Mouse (Mus musculus) gastrocnemius, postnatal 25 days (tissue): ENCODE measurements around the gene Rnf157. TPM values are rescaled to one million over a fixed set of nuclear protein-coding genes. Genes with fewer than 3 reads are reported as not detected.
"Not testable (repeated sequence)": the region's sequence is repeated elsewhere in the genome, so short reads cannot be mapped to it uniquely, and the experiment has no call there.

ENCODE experiments used
- DNase-seq: peaks from one replicate; pipeline ENCODE4 v3.0.0; 2022
- total RNA-seq, 2 experiments: library from RNA; stranded (reverse); gene quantifications; 1 replicate in 1 of 2; 2 replicates in 1 of 2; pipeline ENCODE4 v1.2.3; 2021

Gene Rnf157
- total RNA-seq, 2 experiments from 2014 or later = 21.8 to 31.4 TPM

DNA sequence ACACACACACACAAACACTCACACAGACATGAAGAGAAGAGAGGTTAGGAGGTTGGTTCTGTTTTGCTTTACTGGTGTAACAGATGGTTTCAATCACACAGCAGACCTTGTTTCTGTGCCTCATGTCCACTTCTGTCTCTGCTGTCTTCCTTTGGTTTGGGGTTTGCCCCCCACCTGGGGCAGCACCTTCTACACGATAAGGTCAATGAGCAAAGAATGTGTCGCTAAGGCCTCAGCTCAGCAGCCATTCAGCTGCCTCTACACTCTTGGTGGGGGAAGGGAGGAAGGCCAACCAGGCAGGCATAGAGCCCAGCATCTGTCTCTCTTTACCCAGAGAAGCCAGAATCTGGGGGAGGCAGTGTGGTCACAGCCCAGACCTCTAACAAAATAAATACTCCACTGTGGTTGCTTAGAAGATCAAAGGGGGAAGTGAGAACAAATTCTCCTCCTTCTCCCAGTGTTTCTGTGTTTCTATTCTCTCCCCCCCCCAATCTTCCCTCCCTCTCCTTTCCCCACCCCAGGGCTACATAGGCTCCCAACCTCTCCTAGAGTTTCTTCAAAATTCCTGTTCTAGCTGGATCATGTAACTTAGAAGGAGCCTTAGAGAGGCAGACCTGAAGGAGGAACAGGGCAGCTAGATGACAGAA, 5.5 kb upstream of the Rnf157 start:
- no peak for DNase-seq

- no peak for DNase-seq
Observed at GRCm38 (mm10) chr11:116417054-116417453, 4.2 kb upstream of the Rnf157 start.

- DNase-seq = peak; percentile 66
Observed at GRCm38 (mm10) chr11:116416196-116416943, 3.5 kb upstream of the Rnf157 start.

- no peak for DNase-seq
Observed at GRCm38 (mm10) chr11:116413631-116414022, 795 bp upstream of the Rnf157 start.

DNA sequence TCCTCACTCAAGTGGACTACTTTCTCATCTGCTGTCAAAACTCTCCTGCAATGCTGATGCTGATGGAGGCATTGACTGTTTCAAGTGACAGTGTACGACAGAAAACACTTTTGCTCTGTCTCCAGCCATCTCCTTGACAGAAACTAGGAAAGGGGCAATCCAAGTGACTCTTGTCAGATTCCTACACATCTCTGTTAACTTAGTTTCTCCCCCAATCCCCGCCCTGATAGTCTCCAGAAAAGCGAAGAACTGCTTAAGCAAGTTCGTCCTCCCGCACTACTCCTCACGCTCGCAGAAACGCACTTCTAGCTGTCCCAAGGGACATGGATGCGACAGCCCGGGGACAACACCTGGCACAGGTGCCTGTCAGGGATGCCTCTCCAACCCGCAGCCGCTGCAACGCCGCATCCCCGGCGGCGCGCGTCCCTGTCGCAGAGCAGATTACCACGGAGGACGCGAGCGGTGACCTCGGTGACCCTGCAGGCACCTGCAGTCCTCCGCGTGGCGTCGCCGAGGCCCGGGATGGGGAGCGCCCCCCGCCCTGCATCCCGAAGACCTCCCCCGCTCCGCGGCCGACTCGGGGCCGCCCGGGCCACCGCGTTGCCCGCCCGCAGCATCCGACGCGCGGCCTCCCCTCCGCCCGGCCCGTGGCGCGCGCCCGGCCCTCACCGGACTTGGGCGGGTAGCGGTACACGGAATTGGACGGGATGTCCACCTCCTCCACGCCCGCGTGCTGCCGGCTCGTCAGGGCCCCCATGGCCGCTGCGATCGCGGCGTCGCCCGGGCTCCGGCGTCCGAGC, 604 bp downstream of the Rnf157 start:
- no peak for DNase-seq

DNA sequence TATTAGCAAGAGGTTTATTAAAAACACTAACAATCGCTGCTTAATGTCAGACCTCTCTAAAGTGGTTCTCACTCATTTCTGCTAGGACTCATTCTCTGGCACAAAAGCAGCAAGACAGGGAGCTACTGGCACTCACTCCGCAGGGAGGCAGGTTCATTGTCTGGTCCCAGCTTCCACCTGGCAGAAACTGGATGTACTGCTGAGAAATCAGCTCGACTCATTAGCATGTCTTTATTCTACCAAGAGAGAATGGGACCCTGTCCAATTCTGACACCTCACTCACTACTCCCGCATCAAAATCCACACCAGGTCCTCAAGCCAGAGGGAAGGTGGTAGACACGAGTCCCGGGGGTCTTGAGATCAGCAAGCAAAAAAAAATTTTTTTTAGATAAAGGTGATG, 1.2 kb downstream of the Rnf157 start:
- no peak for DNase-seq

GRCm38 (mm10) chr11:116410415-116410814, 2.4 kb downstream of the Rnf157 start:
- not testable (repeated sequence) for DNase-seq

DNA sequence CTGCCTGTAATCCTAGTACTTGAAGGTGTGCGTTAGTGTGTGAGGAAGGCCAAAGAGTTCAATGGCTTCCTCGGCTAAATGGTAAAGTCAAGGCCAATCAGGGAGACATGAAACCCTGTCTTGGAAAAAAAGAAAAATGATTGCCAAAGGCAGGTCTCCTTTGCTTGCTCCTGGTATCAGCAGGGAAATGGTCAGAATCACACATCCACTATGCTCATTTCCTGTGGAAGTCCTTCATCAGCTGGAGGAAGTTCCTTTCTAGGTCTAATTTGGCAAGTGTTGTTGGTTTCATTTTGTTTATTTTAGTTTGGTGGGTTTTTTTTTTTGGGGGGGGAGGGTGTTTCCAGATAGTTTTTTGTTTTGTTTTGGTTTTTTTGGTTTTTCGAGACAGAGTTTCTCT, 3.8 kb downstream of the Rnf157 start:
- no peak for DNase-seq

DNA sequence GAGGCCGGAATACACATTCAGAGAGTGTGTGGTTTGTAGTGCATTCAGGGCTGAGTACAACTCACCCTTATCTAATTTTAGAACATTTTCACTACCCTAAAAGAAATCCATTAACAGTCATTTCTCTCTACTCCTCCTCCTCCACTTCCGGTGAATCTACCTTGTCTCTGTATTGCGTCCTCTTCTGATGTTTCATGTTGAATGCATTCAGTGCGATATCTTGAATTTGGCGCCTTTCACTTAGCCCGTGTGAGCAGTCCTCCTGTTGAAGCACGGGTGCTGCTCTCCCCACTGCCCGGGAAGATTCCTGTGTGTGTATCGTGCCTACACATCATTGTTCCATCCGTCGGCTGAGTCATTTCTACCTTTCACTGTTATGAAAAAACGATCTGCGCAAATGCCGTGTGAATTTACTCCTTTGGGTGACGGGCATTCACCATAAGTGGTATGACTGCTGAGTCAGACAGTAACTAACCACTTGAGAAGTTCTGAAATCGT, 6.6 kb downstream of the Rnf157 start:
- DNase-seq = no peak

GRCm38 (mm10) chr11:116405601-116406000, 7.2 kb downstream of the Rnf157 start:
- no peak for DNase-seq

GRCm38 (mm10) chr11:116400560-116400959, 12.3 kb downstream of the Rnf157 start:
- DNase-seq = no peak

- no peak for DNase-seq
Observed at GRCm38 (mm10) chr11:116398348-116398677, 14.5 kb downstream of the Rnf157 start.

DNA sequence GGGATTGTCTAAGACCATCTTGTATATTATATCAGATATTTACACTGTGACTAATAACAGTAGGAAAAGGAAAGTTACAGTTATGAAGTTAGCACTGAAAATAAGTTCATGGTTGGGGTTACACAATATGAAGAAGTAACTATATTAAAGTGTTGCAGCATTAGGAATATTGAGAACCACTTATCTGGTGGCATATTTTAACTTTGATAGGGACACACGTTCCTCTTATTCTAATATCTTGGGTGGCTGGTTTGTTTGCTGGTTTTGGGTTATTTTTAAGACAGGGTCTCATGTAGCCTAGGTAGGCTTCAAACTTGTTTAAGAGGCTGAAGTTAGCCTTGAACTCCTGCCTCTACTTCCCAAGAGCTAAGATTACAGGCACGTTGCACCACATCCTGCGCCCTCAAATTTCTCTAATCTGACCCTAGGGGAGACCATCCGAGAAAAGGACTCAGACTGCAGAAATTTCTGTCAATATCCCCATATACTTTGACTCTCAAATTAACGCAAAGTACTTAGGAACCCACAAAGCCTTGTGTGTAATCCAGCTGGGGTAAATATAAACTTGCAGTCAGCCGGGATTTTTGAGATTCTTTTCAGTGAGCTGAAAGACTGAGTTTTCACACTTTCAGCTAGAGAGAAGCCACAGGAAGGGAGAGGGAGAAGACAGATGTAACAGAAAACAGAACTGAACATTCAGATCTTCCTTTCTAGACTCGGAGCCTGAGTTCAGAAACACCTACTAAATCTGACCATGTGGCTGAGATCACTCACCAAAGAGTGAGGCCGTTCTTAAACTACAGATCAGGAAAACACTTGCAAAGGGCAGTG, 15.1 kb downstream of the Rnf157 start:
- DNase-seq = no peak

DNA sequence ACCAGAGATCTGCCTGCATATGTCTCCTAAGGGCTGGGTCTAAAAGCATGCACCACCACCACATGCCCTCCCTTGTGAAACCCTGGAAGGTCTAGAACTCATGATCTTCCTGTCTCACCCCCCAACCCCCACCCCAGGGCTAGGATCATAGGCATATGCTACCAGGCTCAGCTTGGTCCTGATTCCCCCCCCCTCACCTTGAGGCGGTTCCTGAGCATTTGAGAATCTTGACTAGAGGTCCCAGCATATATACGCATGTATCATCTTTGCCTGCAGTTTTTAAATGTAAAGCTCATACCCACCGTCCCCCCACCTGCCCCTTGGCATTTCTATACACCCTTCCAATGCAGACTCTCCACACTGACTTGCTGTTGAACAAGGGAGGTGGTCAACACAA, 15.9 kb downstream of the Rnf157 start:
- no peak for DNase-seq

GRCm38 (mm10) chr11:116396276-116396933, 16.4 kb downstream of the Rnf157 start:
- DNase-seq = no peak

GRCm38 (mm10) chr11:116394769-116395168, 18.1 kb downstream of the Rnf157 start:
- DNase-seq = no peak

- DNase-seq = peak; percentile 41
Observed at GRCm38 (mm10) chr11:116388841-116389480, 23.9 kb downstream of the Rnf157 start.

- DNase-seq = peak; percentile 71
Observed at GRCm38 (mm10) chr11:116387086-116388071, 25.5 kb downstream of the Rnf157 start.

- DNase-seq = no peak
Observed at GRCm38 (mm10) chr11:116385999-116386398, 26.8 kb downstream of the Rnf157 start.

DNA sequence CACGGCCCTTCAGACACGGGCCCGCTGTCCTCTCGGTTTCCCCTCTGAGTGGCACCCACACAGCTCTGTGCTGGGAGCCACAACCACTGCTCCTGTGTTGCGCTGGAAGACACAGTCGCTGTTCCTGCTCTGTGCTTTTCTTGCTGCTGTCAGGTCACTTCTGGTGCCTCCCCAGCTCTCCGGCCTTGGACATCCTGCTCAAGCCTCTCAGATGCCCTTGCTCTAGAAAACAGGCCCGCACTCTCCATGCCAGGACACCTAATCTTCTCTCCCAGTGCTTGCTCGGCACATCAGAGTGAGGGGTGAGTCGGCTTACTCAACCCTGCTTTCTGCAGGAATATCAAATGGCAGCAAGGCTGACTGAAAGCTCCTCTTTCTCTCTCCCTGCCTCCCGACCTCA, 28.7 kb downstream of the Rnf157 start:
- peak; percentile 61 for DNase-seq
